Mouse (Mus musculus) brain, embryonic 18.5 days (tissue): ENCODE results near the gene Lbr.

ENCODE experiments used
- DNase-seq: peaks from one replicate; pipeline ENCODE4 v3.0.0-alpha.2; 2012; ENCODE audit warnings: low read depth, low spot score

Lbr gene

DNA sequence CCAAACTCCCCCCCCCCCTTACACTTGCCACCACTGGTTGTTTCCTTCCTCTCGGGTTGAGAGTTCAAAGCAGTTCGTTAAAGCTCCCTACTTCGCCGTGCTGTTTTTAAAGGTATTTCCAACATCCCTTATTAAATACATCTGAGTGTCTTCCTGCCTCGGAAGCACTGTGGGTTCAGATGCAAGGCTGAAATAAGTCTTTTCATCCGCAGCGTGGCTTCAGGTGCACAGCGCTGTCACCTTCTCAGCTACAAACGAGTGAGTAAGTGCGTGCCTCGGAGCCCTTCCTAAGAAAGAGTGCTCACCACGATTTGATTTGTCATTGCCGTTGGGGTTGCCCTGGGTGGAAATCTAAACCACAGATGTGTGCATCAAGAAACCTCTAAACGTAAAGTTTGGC, at the start of gene Lbr:
Gene Lbr, minus strand, starts transcription at position 266 of the 400 bp plus-strand sequence.
- no peak for DNase-seq

DNA sequence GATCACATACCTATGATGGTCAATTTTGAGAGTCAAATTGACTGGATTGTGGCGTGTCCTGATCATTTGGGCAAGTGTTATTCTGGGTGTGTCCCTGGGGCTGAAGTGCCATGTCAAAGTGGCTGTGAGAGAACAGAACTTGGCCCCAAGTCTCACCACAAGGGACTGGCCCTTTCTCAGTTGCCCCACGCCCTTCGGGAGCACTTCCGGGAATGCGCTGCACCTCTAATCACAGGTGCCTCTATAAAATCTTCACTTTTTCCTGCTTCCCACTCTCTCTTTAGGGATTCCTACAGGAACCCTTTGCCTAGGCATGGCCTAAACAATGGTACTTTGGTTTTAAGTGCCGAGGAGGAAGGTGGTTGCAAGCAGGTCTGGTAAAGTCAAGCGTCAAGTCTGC, 46.8 kb upstream of the Lbr start:
- no peak for DNase-seq

DNA sequence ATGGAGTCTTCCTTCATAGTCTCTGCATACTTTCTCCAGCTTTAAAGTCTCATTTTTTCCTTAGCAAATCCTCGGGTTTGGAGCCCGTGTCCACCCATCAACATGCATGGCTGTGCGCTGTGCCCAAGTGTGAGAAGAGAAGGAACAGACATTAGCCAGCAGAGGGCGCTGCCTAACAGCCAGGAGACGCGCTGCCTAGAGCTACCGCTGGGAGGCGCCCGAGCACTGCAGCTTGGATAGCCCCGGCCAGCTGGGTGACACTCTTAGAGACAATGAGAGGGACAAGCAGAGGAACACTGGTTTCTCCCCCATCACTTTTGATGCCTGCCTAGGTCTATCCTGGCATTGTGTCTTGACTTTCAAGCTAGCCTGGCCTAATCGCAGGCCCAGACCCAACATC, 46.0 kb upstream of the Lbr start:
- no peak for DNase-seq

DNA sequence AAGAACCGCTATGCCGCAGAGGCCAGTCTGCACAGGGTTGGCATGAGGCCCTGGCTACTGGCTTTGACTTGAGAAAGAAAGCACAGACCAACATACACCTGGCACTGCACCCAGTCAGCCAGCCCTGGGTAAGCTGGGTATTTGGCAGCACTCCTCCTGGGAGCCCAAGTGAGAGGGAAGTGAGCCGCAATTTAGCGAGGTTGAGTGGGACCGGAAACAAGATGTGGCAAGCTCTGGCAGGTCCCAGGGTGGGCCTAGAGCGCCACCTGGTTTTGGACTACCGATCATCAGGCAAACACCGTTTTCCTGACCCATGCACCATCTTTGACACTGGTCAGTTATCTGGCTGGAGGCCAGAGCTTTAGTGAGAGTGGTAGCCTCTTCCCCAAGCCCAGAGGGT, 38.7 kb upstream of the Lbr start:
- no peak for DNase-seq

DNA sequence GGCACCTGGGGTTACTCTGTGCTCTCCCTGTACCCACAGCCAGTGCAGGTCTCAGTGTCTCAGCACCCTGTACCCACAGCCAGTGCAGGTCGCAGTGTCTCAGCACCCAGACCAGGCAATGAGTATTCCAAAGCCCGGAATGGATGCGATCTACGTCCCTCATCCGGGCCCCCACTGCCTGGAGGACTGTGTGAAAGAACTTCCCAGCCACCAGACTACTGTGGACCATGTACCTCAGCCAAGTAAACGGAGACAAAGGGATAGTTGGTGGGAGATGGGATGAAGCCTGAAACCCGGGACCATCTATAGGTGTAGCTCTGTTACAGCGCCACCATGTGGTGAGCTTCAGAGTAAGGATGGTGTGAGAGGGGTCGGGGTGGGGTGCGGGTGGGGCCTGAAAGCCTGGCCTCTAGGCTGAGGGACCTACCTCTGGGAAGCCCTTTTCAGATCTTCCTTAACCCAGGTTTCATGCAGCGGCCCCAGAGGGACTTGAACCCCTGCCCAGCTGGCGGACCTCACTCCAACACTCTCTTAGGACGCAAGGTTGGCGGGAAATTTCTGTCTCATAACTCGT, 38.0 kb upstream of the Lbr start:
- no peak for DNase-seq

DNA sequence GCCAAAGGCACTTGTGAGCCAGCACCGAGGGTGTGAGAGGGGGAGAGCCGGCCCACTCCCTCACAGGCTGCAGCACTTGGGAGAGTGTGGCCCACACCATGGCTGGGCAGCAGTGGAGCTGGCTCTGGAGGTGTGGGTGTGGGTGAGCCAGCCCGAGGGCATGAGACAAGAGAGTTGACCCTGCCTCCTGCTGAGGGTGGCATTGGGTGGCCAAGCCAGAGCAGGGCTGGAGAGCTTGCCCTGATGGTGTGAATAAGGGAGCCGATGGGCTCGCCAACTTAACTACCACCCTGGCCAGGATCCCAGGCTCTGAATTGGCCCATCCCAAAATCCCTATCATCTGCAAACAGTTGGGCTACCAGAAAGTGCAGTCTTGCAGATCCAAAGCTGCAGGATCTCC, 35.6 kb upstream of the Lbr start:
- no peak for DNase-seq

DNA sequence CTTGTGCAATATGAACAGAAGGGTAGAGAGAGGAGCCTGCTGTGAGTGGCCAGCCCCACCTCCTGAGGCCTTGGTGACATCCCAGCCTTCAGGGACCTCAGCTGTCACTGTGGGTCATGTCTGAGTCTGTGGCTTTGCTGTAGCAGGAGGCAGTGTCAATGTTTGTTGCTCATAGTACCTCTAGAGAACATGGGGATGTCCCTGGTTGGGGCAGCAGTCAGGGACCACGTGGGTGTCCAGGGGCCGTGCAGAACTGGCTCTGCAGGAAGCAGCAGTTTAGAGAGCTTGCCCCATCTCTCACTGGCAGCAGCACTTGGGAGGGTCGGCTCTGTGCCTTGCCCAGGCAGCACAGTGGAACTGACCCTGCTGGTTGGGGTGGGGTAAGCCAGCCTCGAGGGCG, 34.2 kb upstream of the Lbr start:
- no peak for DNase-seq

DNA sequence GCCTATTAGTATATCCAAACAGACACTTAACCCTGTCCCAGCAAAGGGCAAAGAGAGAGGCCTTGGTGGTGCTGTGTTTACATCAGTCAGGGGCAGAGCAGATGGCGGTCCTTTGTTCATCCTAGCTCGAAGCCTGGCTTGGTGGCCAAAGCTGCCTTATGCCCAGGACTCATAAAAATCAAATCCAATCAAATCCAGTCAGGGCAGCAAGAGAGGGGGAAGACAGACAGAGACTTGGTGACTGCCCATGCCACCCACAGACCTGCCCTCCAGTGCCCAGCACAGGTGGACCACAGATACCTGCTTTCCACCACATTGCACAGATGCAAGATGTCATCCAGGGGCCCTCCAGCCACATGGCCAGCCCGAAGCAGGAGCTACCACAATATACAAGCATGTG, 33.8 kb upstream of the Lbr start:
- DNase-seq: no peak

DNA sequence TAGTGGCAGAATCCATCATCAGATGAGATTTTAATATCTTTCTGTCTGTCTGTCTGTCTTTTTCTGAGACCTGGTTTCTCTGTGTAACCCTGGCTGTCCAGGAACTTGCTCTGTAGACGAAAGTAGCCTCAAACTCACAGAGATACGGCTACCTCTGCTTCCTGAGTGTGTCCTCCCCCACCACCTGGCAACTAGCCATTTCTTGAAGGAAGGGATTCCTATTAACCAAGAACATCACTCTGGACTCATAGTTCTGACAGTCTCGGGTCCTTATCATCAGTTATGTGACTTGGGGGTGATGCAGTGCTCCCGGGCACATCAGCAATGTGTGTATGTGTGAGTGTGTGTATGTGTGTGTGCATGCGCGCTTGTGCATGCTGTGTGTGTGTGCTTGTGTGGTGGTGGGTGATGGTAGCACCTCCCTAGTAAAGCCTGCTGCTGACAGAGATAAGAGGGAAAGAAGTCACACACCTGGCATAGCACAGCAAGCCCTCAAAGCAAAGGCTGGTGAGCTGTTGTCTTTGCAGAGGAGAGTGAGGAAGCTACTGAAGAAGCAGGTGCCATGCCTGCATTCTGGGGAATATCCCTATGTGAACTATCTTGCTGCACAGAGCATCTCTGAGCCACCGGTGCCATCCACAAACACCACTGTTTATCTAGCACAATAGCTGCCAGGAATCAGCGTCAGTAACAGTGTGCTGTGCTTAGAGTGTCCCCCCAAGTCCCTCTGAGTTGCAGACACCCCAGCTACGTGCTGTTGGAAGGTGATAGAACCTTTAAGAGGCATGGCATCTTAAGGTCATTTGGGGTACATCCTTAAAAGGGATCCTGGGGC, 30.5 kb upstream of the Lbr start:
- no peak for DNase-seq

DNA sequence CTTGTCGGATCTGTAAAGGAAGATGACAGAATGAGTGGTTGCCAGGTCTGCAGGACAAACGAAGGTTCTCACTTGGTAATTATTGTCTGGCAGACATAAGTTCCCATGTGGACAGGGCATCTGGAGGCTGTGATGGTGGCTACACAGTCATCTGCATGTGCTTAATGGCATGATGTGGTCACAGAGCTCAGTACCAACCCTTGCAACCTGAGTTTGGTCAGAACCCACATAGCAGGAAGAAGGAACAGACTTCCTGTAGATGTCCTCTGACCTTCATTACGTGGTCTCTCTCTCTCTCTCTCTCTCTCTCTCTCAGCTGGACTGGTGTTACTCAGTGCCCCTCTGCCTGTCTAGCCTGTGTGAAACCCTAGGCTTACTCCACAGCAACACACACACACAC, 29.8 kb upstream of the Lbr start:
- no peak for DNase-seq

DNA sequence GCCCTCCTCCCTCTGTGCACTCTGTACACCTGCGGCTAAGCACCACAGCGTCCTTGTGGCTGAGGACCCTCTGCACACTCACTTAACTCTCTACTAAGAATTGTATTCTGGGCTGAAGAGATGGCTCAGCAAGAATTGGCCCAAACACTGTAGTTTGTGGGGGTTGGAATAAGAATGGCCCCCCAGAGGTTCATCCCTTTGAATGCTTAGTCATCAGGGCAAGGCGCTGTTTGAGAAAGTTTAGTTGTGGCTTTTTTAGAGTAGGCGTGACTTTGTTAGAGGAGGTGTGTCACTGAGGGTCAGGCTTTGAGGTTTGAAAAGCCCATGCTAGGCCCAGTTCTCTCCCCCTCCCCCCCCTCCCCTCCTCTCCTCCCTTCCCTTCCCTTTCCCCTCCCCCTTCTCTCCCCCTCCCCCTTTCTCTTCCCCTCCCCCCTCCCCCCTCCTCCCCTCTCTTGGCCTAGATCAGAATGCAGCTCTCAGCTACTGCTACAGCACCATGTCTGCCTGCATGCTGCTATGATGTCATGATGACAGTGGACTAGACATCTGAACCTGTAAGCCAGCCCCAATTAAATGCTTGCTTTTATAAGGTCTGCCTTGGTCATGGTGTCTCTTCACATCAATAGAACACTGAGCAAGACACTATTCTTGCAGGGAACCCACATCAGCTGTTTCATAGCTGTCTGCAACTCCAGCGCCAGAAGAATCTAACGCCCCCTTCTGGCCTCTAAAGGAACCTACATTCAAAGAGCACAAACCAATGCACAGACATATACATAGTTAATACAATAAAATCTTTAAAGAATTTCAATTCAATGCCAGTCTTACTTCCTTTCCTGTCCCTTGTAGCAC, 23.8 kb upstream of the Lbr start:
- DNase-seq: no peak

DNA sequence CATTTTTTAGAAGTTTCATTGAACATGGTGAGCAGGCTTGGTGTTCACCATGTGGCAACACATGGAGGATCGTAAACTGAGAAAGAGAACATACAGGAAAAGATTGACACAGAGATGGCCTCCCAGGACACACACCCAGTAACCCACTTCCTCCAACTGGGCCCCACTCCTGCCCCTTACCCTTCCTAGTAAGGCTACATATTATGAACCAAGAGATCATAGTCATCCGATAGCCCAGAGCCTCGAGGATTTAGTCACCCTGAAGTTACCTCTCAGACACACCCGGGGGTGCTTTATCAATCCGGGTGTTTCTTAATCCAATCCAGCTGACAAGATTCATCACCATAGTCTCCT, 23.0 kb upstream of the Lbr start:
- no peak for DNase-seq

DNA sequence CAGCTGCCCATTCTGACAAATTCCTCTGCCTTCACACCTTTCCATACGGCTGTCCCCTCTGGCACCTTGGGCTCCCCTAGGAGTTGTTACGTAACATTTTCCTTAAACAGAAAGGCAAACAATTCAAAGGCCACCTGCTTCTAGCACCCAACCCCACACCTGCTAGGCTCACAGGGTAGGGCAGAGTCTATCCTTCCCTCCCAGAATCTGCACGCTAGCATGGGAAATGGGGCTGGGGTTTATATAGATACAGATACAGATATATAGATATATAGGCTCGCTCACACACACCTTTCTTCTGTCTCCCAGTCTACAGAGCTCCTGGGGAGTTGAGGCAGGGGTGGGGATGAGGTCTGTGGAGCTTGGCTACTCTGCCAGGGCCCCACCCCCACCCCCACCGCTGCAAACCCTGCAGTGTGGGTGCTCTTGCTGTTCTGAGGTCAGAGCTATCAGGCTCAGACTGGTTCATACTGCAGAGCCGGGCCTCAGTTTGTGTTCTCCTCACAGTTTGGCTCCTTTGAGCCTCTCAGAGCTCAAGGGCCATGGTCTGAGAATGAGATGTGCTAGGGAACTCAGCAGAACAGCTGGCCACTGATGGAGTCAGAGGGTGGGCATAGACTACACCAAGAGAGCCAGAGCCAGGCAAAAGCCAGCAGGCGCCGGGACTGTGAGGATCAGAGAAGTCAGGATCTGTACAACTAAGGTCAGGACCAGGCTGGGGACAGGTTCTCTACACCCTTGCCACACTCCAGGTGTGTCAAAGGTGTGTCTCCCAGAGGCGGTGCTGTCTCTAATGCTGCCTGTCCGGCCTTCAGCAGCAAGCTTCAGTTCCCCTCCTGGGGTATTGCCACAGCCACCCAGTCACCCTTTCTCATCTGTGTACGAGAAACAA, 22.4 kb upstream of the Lbr start:
- no peak for DNase-seq

DNA sequence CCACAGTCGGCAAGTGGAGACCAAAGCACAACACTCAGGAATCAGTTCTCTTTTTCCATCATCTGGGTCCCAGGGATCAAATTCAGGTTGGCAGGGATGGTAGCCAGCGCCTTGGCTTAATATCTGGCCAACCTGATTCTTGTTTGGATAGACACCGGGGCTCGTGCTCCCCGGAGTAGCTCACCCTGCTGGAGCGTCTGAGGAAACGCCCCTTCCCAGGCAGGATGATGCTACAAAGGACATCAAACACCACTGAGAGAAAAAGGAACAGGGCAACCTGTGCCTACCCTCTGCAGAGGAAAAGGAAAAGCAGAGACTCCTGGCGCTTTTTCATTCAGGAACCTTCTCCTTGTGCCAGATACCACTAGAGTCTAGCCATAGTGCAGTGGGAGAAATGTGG, 20.6 kb upstream of the Lbr start:
- DNase-seq: no peak

DNA sequence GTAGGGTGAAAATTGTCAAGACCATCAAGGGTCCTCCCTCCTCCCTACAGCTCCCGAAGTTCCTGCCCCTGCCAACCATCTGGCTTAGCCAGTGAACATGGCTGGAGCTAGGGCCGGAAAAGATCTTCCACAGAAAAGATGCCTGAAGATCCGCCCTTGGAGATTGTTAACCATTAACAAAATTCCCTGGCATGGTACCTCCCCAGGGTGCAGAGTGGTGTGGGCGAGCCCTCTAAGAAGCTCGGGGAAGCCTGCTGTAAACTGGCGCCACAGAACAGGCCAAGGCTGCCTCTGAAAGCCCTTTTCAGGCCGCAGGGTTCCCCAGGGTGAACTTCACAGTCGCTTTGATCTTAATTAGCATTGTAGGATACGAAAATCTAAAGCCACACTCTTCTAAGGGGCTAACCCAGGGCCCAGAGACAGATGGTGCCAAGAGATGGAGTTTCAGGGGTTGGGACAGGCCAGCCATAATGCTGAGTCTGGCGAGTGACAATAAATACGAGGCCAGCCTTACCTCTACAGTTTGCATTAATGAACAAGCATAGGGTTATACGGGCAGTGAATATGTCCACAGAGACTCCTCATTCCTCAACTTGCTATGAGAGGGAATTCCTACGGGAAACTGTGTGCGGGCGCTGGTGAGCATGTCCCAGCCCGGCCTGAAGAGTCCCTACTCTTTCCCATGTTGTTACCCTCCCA, 20.0 kb upstream of the Lbr start:
- DNase-seq: no peak

DNA sequence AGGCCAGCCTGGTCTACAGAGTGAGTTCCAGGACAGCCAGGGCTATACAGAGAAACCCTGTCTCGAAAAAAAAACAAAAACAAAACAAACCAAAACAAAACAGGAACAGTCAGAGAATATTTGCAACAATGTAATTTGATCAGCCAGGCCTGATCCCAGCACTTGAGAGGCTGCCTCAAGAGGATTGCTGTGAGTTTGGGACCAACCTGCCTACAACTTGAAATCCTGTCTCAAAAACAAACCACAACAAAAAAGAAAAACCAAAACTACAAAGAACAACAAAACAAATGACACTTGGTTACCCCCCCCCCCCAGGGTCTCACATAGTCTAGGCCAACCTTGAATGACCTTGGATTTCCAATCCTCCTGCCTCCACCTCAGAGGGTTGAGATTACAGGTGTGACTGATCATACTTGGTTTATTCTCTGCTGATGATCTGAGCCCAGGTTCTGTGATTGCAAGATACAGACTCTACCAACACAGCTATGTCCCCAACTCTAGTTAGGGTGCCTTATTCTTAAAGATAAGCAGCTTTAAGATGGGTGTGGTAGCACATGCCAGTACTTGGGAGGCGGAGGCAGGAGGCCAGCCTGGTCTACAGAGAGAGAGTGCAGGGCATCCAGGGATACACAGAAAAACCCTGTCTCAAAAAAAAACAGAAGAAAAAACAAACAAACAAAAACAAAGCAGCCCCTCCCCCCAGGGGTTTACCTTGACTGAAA, 18.5 kb upstream of the Lbr start:
- DNase-seq: no peak

DNA sequence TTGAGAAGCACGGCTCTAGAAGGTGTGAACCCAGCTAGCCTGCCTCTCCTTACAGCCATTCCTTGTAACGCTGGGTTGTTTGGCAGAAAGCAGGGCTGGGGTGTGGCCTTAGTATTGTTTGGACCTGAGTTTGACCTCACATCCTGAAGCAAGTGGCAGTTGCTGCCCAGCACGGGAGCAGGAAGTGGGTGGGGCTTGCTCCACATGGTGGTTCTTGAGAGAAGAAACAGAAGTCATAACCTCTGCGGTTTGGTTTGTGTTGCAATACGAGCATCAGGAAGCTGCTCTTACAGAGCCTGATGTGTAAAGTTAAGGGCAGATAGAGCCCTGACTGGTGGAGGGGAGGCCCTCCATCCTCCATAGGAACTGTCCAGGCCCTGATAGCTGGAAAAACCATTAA, 17.8 kb upstream of the Lbr start:
- DNase-seq: no peak

DNA sequence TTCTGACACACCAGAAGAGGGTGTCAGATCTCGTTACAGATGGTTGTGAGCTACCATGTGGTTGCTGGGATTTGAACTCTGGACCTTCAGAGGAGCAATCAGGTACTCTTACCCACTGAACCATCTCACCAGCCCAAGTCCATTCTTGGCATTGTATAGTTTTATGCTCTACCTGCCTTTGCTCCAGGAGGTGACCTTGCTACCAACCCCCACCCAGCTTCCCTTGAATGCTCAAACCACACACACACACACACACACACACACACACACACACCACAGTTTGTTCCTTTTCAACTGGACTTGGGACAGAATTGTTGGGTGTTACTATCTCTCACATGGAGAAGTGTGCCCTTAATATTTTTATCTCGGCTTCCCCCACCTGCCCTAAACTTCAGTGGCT, 13.5 kb upstream of the Lbr start:
- no peak for DNase-seq

DNA sequence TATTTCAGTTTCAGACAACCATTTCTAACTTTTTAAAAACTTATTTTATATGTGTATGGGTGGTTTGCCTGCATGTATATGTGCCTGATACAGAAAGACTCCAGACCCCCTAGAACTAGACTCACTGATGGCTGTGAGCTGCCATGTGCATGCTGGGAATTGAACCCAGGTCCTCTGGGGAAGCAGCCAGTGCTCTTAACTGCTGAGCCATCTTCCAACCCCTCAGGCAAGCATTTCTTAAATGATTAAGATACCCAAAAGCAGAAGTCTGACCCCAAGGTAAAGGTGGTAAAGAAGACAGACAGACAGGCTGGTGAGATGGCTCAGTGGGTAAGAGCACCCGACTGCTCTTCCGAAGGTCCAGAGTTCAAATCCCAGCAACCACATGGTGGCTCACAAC, 12.0 kb upstream of the Lbr start:
- no peak for DNase-seq

DNA sequence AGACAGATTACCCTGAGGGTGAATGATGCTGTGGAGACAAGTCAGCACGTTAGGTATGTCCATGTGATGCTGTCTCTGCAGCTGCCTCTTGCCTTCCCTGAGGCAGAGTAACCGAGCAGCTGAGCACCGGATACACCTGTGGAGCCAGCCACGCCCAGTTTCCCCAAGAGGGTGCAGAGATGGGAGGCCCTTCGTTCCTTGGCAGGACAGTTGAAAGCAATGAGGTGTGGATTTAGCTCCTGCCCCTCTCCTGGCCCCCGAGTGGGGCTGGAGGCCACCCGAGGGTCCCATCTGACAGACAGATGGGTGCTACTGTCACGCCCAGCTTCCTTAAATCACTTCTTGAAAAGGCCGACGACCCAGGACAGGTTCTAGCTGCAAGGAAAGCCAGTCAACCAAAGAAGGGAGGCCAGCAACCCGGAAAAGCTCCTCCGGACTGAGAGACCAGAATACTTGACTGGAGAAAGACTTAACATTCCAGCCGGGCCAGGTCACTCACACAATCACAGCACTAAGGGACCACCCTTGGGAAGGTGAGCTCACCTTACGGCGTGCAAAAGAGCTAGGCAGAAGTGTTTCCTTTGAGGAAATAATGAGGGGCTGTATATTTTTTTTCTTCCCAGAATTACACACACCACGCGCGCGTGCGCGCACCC, 10.4 kb upstream of the Lbr start:
- DNase-seq: no peak
